Mouse (Mus musculus) cerebellum, adult 9-11 months (tissue): ENCODE data around the gene Cbl.

Source experiments
- DNase-seq: peaks from one replicate; pipeline ENCODE4 v3.0.0; 2022

Gene Cbl

DNA sequence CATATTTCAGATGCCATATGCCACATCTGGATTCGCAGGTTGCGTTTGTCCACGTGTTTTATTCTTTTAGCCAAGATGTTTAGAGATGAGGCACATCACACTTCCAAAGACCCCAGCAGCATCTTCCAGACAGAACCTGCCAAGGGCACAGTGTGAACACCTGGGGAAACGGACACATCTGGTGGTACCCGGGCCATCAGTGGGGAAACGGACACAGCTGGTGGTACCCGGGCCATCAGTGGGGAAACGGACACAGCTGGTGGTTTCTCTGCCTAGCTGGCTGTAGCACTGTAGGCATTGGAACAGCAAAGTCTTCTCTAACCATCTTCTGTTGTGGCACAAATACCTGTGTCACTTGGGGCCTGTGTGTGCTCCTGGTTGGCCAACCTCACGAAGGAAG is 138.1 kb downstream of the Cbl start:
- DNase-seq: no peak

DNA sequence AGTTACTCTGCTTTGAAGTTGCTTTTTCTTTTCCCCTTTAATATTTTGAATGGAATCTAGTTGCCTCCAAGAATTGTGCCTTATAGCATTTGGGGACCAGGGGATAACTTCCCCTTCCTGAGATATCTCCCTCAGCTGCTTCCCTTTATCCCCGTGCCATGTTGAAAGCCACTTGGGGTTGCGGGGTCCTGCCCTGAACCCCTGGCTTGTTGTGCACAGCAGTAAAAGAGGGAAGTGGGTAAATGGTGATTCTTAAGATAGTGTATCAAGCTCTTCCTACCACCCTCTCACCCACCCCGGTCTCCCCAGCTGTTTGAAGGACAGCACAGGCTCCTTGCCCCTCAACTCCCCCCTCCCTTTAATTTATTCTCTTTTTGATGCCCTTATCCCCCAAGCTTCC is 139.1 kb downstream of the Cbl start:
- no peak for DNase-seq

- DNase-seq: peak; percentile 90
Measured at GRCm38 (mm10) chr9:44093612-44094503, 140.0 kb downstream of the Cbl start.
